Mouse (Mus musculus): ENCODE data around the gene Clic4. TPM values are rescaled to one million over a fixed set of nuclear protein-coding genes. Genes with fewer than 3 reads are reported as not detected.
A peak's percentile ranks its signal among the peaks of the same experiment; 100 is the strongest.
"Not testable (repeated sequence)": the region's sequence is repeated elsewhere in the genome, so short reads cannot be mapped to it uniquely, and the experiment has no call there.

Clic4 gene
- polyA plus RNA-seq, 1 experiment, result not detected

DNA sequence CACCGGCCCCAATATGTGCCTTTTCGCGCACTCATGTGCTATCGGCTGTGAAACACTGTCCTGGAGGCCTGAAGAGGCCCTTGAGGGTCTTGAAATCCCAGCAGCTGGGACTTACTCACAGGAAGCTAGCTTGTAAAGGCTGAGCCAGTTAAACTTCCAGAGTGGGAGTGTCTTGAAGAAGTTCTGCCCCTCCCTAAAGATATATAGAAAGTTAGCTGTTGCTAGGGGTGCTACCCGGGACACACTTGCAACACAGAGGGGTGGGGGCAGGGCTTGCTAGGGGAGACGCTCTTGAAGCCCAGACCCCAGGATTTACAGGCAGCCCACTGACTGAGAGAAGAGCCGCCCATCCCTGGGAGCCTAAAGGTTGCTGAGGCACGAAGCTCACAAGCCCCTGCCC, 12.8 kb upstream of the Clic4 start:
- TF ChIP-seq CTCF (IDR thresholded peaks at IDR 0.05; ENCODE audit: insufficient read depth, low read depth, low read length), result no peak
- TF ChIP-seq POLR2A (IDR thresholded peaks at IDR 0.05; ENCODE audit: insufficient read depth, low read depth, low read length), result no peak
- 75% methylated on average over 8 of the region's 8 CpGs for WGBS
- Histone ChIP-seq H3K4me3 (ENCODE audit: insufficient read depth, low read depth, low read length) (no peak overlapping the region), H3K4me1 (ENCODE audit: control insufficient read depth, insufficient read depth, low read length) (peaks cover 12% of the 10 kb centered on the region), H3K27ac (ENCODE audit: insufficient read depth, low read depth, low read length) (no peak overlapping the region)

DNA sequence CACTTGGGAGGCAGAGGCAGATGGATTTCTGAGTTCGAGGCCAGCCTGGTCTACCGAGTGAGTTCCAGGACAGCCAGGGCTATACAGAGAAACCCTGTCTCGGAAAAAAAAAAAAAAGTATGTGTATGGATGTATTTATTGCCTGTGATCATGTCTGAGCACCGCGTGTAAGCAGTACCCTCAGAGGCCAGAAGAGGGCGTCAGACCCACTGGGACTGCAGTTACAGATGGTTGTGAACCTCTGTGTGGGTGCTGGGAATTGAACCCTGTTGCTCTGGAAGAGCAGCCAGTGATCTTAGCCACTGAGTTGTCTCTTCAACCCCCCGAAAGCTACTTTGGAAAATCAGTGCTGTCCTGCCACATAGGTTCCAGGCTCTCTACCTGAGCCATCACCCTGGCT, 11.3 kb upstream of the Clic4 start:
- no peak for TF ChIP-seq CTCF (IDR thresholded peaks at IDR 0.05; ENCODE audit: insufficient read depth, low read depth, low read length)
- no peak for TF ChIP-seq POLR2A (IDR thresholded peaks at IDR 0.05; ENCODE audit: insufficient read depth, low read depth, low read length)
- 88% methylated on average over 7 of the region's 7 CpGs for WGBS
- Histone ChIP-seq H3K4me3 (ENCODE audit: insufficient read depth, low read depth, low read length) (no peak overlapping the region), H3K27ac (ENCODE audit: insufficient read depth, low read depth, low read length) (no peak overlapping the region), H3K4me1 (ENCODE audit: control insufficient read depth, insufficient read depth, low read length) (peaks cover 12% of the 10 kb centered on the region)

DNA sequence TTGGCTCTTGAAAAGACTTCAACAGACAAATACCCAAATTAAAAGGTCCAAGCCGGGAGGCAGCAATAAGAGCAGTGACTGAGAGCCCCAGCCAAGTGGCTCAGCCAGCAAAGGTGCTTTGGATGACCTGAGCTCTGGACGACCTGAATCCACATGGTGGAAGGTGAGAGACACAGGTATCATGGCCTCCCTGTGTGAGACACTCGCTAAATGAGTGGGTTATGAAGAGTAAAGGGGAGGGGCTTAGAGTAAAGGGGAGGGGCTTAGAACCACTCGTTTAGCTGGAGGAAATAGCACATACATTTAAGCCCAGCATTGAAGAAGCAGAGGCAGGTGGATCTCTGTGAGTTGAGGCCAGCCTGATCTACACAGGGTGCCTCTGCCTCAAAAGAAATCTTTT, 10.8 kb upstream of the Clic4 start:
- TF ChIP-seq POLR2A (IDR thresholded peaks at IDR 0.05; ENCODE audit: insufficient read depth, low read depth, low read length) (no peak), CTCF (IDR thresholded peaks at IDR 0.05; ENCODE audit: insufficient read depth, low read depth, low read length) (no peak)
- H3K27ac ChIP-seq (ENCODE audit: insufficient read depth, low read depth, low read length), result no peak overlapping the region
- 53% methylated on average over 4 of the region's 4 CpGs for WGBS
- H3K4me1 ChIP-seq (ENCODE audit: control insufficient read depth, insufficient read depth, low read length), result peaks cover 12% of the 10 kb centered on the region
- H3K4me3 ChIP-seq (ENCODE audit: insufficient read depth, low read depth, low read length), result no peak overlapping the region

DNA sequence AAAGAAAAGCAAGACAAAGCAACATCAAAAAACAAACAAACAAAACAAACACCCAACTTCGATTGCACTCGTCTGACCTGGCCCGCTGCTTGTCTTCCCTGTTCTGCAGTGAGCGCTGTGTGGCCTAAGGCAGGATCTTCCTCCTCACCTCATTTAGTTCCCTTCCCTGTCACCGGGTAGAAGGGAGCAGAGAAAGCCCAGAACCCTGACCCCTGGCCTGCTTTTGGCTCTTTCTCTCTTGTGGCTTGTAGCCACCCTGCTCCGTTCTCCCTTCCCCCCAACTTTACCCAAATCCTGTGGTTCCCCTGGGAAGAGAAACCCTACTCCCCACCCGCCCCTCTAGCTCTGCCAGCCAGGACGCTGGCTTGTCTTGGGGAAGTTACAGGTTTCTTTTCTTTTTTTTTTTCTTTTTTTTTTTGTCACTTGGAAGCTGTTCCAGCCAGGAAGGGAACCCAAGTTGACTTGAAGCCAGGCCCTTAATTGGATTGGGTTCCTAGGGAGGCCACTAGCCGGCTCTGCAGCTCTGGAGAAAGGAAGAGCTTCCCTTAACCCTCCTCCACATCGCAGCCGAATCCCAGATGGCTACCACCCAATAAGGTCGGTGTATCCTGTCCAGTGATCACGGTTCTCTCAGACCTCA, 10.2 kb upstream of the Clic4 start:
- no peak for TF ChIP-seq CTCF (IDR thresholded peaks at IDR 0.05; ENCODE audit: insufficient read depth, low read depth, low read length)
- TF ChIP-seq POLR2A (IDR thresholded peaks at IDR 0.05; ENCODE audit: insufficient read depth, low read depth, low read length), result no peak
- no peak overlapping the region for H3K4me3 ChIP-seq (ENCODE audit: insufficient read depth, low read depth, low read length)
- WGBS, result 61% methylated on average over 13 of the region's 13 CpGs
- peaks cover 12% of the 10 kb centered on the region for H3K4me1 ChIP-seq (ENCODE audit: control insufficient read depth, insufficient read depth, low read length)
- H3K27ac ChIP-seq (ENCODE audit: insufficient read depth, low read depth, low read length), result no peak overlapping the region

DNA sequence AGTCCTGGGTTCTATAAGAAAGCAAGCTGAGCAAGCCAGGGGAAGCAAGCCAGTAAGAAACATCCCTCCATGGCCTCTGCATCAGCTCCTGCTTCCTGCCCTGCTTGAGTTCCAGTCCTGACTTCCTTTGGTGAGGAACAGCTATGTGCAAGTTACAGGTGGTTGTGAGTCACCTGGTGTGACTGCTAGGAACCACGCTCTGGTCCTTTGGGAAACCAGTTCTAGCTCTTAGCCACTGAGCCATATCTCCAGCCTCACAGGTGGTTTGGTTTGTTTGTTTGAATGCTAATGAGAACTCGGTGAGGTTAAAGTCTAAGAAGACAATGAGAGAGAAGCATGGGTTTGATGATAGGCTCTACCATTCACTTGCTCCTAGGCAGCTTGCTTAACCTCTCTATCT, 7.4 kb upstream of the Clic4 start:
- 82% methylated on average over 2 of the region's 2 CpGs for WGBS
- not testable (repeated sequence) for H3K27ac ChIP-seq (ENCODE audit: insufficient read depth, low read depth, low read length); H3K4me1 ChIP-seq (ENCODE audit: control insufficient read depth, insufficient read depth, low read length)

DNA sequence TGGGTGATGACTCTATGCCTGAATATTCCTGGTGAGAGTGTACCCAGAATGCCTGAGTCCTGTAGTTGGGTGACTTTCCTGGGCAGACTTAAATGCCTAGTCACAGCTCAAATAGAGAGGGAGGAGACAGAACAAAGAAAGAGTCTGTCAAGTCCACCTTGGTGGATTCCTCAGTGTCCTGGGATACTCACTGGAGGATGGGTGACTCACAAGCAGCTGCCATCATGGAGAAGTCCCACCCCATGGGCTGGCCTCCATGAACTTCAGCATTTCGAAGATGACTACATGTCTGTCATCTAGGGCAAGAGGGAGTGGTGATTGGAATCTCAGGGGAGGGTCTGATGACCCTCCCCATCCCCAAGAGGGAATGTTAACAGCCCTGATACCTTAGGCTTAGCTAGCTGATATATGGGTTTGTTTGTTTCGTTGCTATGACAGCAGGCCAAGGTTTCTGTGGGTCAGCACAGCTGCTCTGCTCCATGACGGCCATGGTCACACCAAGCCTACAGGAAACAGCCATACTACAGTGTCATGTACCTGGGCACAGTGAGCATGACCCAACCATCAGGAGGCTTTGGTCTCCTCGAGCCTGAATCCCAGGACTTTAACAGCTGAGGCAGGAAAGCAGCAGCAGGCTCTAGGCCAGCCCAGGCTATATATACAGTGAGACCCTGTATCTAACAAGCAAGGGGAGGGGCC, 4.2 kb upstream of the Clic4 start:
- WGBS, result 82% methylated on average over 4 of the region's 4 CpGs
- Histone ChIP-seq H3K4me1 (ENCODE audit: control insufficient read depth, insufficient read depth, low read length) (peaks cover 3% of the 10 kb centered on the region; the same call in 1 of the 2 replicates), H3K27ac (ENCODE audit: insufficient read depth, low read depth, low read length) (no peak overlapping the region), H3K4me3 (ENCODE audit: insufficient read depth, low read depth, low read length) (no peak overlapping the region)
- TF ChIP-seq POLR2A (IDR thresholded peaks at IDR 0.05; ENCODE audit: insufficient read depth, low read depth, low read length) (no peak), CTCF (IDR thresholded peaks at IDR 0.05; ENCODE audit: insufficient read depth, low read depth, low read length) (no peak)

More for the DNA sequence above, 7.4 kb upstream of the Clic4 start:
- not testable (repeated sequence) for H3K4me3 ChIP-seq (ENCODE audit: insufficient read depth, low read depth, low read length)

DNA sequence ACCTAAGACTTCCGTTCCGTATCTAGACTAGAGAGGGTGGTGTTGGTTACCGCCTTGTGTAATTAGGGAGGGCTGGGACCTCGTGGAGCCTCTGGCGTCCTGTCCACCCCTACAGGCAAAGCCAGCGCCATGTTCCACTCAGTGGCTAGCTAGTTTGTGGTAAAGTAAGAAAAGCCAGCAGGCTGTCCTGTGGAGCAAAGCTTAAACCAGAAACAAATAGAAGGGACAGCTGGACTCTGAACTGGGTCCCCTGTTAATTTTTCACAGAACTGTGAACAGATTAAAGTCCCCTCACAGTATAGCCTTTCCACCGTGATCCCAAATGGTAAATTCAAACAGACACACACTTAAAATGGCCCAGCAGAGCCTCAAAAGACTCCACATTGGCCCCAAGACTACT, 2.1 kb upstream of the Clic4 start:
- whole genome bisulfite sequencing, result 86% methylated on average over 7 of the region's 7 CpGs
- TF ChIP-seq POLR2A (IDR thresholded peaks at IDR 0.05; ENCODE audit: insufficient read depth, low read depth, low read length), result no peak
- TF ChIP-seq CTCF (IDR thresholded peaks at IDR 0.05; ENCODE audit: insufficient read depth, low read depth, low read length), result no peak
- peaks cover 7% of the 10 kb centered on the region for H3K4me1 ChIP-seq (ENCODE audit: control insufficient read depth, insufficient read depth, low read length)
- no peak overlapping the region for H3K4me3 ChIP-seq (ENCODE audit: insufficient read depth, low read depth, low read length)
- no peak overlapping the region for H3K27ac ChIP-seq (ENCODE audit: insufficient read depth, low read depth, low read length)

DNA sequence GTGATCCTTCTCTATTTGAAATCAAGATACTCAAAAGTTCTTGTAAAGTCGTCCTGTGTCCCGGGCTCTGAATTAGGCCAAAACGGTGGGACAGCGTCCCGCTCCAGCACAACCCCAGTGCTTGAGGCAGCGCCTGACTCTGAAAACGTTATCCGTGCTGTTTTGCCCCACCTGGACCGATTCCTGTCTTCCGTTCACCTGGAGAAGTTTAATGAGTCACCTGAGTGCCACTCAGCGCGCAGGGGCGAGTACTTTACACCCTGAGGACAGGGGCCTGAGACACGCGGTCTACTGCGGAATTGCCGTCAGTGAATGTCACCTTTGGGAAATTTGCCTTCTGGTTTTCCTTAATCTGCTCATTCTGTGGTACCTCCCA, 681 bp upstream of the Clic4 start:
- no peak overlapping the region for H3K27ac ChIP-seq (ENCODE audit: insufficient read depth, low read depth, low read length)
- 11% methylated on average over 17 of the region's 17 CpGs for WGBS
- peak overlapping the region; percentile 88 for H3K4me3 ChIP-seq (ENCODE audit: insufficient read depth, low read depth, low read length)
- peaks cover 10% of the 10 kb centered on the region for H3K4me1 ChIP-seq (ENCODE audit: control insufficient read depth, insufficient read depth, low read length)
- no peak for TF ChIP-seq CTCF (IDR thresholded peaks at IDR 0.05; ENCODE audit: insufficient read depth, low read depth, low read length)
- no peak for TF ChIP-seq POLR2A (IDR thresholded peaks at IDR 0.05; ENCODE audit: insufficient read depth, low read depth, low read length)

DNA sequence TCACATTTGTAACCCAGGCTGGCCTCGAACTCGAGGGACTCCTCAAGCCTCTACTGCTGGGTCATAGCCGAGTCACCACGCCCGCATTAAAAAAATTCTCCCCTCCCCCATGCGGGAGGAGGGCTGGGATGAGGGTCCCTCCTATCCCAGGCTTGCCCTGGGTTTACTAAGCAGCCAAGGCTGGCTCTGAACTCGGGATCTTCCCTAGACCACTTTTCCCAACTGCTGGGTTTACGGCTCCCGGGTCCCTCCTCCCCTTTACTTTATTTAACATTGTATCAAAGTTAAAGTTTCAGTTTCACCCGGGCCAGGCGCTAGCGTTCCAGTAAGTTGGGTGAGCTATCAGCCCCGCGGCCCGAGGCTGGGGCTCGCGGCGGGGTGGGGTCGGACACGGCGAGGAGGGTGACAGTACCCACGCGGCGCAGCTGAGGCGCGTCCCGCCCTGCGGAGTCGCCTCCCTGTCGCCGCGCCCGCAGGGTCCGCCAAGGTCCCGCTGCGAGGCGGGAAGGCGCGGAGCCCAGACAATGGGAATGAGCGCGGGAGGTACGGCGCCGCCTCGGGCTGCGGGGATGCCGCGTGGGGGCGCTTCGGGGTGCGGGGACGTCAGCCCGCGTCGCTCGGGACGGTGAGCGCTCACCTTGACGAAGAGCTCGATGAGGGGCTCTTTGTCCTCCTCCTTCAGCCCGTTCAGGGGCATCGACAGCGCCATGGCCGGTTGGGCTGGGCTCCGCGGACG, 565 bp downstream of the Clic4 start:
- TF ChIP-seq POLR2A (IDR thresholded peaks at IDR 0.05; ENCODE audit: insufficient read depth, low read depth, low read length) (no peak), CTCF (IDR thresholded peaks at IDR 0.05; ENCODE audit: insufficient read depth, low read depth, low read length) (no peak)
- peaks cover 14% of the 10 kb centered on the region for H3K4me1 ChIP-seq (ENCODE audit: control insufficient read depth, insufficient read depth, low read length)
- WGBS, result under 1% methylated on average over 67 of the region's 67 CpGs
- peak overlapping the region; percentile 62 for H3K27ac ChIP-seq (ENCODE audit: insufficient read depth, low read depth, low read length)
- peak overlapping the region; percentile 88 for H3K4me3 ChIP-seq (ENCODE audit: insufficient read depth, low read depth, low read length)

Measured in olfactory bulb, adult 2 months (tissue).